Mouse (Mus musculus) kidney, postnatal 0 days (tissue): Measurements from ENCODE around the gene Rab13. TPM values are rescaled to one million over a fixed set of nuclear protein-coding genes. Genes with fewer than 3 reads are reported as not detected.
"Not testable (repeated sequence)": the region's sequence is repeated elsewhere in the genome, so short reads cannot be mapped to it uniquely, and the experiment has no call there.

Source experiments
- ATAC-seq: fragments of 200-750 bp; cut with Nextera tagmentation; replicated peaks from 2 replicates; pipeline ENCODE4 v1.8.0; 2017; ENCODE audit warnings: low read depth, moderate number of reproducible peaks, moderate TSS enrichment, moderate library complexity; ENCODE audit not compliant: low FRiP score
- DNase-seq: peaks from one replicate; pipeline ENCODE4 v3.0.0-alpha.2; 2016; ENCODE audit warnings: low spot score
- H3K27ac ChIP-seq: fragments of 300-500 bp; sonication (generic); 2 replicates; pipeline ENCODE4 v1.5.1; 2014; ENCODE audit warnings: mild to moderate bottlenecking
- H3K27me3 ChIP-seq: fragments of 300-500 bp; sonication (generic); 2 replicates; pipeline ENCODE4 v1.6.1; 2014; ENCODE audit warnings: low read length, mixed read lengths; ENCODE audit not compliant: insufficient read depth
- H3K36me3 ChIP-seq: fragments of 300-500 bp; sonication (generic); 2 replicates; pipeline ENCODE4 v1.6.1; 2014; ENCODE audit warnings: low read length, mixed read lengths; ENCODE audit not compliant: insufficient read depth
- H3K4me1 ChIP-seq: fragments of 300-500 bp; sonication (generic); replicated peaks from 2 replicates; pipeline ENCODE4 v1.6.1; 2014; ENCODE audit warnings: antibody characterized with exemption, low read length, mixed read lengths; ENCODE audit not compliant: insufficient read depth
- H3K4me2 ChIP-seq: fragments of 300-500 bp; sonication (generic); 2 replicates; pipeline ENCODE4 v1.6.1; 2014; ENCODE audit warnings: mild to moderate bottlenecking, low read length, moderate library complexity, mixed read lengths
- H3K4me3 ChIP-seq: fragments of 300-500 bp; sonication (generic); replicated peaks from 2 replicates; pipeline ENCODE4 v1.5.1; 2014; ENCODE audit warnings: low read depth, low read length
- H3K9ac ChIP-seq: fragments of 300-500 bp; sonication (generic); 2 replicates; pipeline ENCODE4 v1.6.1; 2014; ENCODE audit warnings: low read depth, low read length
- H3K9me3 ChIP-seq: fragments of 300-500 bp; sonication (generic); replicated peaks from 2 replicates; pipeline ENCODE4 v1.6.1; 2016; ENCODE audit warnings: low read length, inconsistent platforms, mixed read lengths
- CTCF ChIP-seq: IDR thresholded peaks from 2 replicates; pipeline ENCODE4 v1.5.1; 2016; ENCODE audit warnings: antibody characterized with exemption, low read depth, mild to moderate bottlenecking, moderate library complexity
- WGBS: fragments of 180-500 bp; shearing (Covaris S2); extraction: QIAGEN DNeasy Blood & Tissue Kit; methylation state at CpG from one replicate; pipeline ENCODE4 v1.1.7; 2014; 5-methylcytosine and 5-hydroxymethylcytosine counted together
- polyA plus RNA-seq: library from polyadenylated mRNA; unstranded; fragments of >200 nt; fragmentation: Nextera tagmentation; extraction: Ambion mirVana; gene quantifications from 2 replicates; pipeline ENCODE4 v1.2.1, GENCODE M21; 2015

Gene Rab13
- polyA plus RNA-seq, 1 experiment from 2014 or later = 34.0 TPM

- Histone ChIP-seq H3K9me3 (no peaks in the 10 kb centered on the region), H3K4me1 (0 out of 2 replicates have a peak, but pooled peaks cover 4% of the 10 kb centered on the region), H3K4me3 (peak overlapping the region; percentile 65), H3K27ac (peak overlapping the region; percentile 97), H3K36me3 (peaks cover 9% of the 10 kb centered on the region; the same call in 1 of the 2 replicates), H3K4me2 (peak overlapping the region; percentile 70), H3K27me3 (no peaks in the 10 kb centered on the region), H3K9ac (peak overlapping the region; percentile 76)
- 3% methylated on average over 10 of the region's 10 CpGs for WGBS
- DNase-seq (peak; percentile 80), ATAC-seq (peak; percentile 33; the same call in 1 of the 2 replicates)
- no peak for TF ChIP-seq CTCF
These were observed 35.2 kb downstream of the Rab13 start for GRCm38 (mm10) chr3:90248746-90249100.

DNA sequence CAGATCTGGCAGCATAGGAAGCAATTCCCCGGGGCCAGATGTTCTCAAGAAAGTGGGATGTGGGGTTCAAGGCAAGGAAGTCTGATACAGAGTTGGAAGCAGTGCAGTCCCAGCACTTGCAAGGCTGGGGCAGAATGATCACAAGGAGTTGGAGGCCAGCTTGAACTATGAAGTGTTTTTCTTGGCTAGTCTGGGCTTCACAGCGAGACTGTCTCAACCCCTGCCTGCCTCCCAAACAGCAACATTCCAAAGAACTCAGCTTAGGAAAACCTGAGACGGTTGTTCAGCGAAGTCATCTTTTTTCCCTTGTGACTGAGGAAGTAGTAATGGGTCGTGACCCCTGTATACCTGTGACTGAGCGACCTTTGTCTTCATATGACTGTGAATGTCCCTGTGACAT lies 37.3 kb downstream of the Rab13 start:
- H3K4me2 ChIP-seq = no peak overlapping the region
- no peaks in the 10 kb centered on the region for H3K9me3 ChIP-seq
- no peak overlapping the region for H3K4me3 ChIP-seq
- DNase-seq = peak; percentile 22
- WGBS = 67% methylated on average over 6 of the region's 6 CpGs
- ATAC-seq = no peak
- H3K4me1 ChIP-seq = 0 out of 2 replicates have a peak, but pooled peaks cover 10% of the 10 kb centered on the region
- peaks cover 9% of the 10 kb centered on the region; the same call in 1 of the 2 replicates for H3K36me3 ChIP-seq
- no peak overlapping the region for H3K9ac ChIP-seq
- no peaks in the 10 kb centered on the region for H3K27me3 ChIP-seq
- no peak for TF ChIP-seq CTCF
- H3K27ac ChIP-seq = no peak overlapping the region

- not testable (repeated sequence) for H3K27me3 ChIP-seq, H3K4me2 ChIP-seq, DNase-seq, H3K9ac ChIP-seq, H3K9me3 ChIP-seq, ATAC-seq, H3K27ac ChIP-seq, H3K36me3 ChIP-seq, H3K4me3 ChIP-seq
- H3K4me1 ChIP-seq = 0 out of 2 replicates have a peak, but pooled peaks cover 10% of the 10 kb centered on the region
- 97% methylated on average over 8 of the region's 12 CpGs for WGBS
These were observed 38.3 kb downstream of the Rab13 start for GRCm38 (mm10) chr3:90251731-90252226.

DNA sequence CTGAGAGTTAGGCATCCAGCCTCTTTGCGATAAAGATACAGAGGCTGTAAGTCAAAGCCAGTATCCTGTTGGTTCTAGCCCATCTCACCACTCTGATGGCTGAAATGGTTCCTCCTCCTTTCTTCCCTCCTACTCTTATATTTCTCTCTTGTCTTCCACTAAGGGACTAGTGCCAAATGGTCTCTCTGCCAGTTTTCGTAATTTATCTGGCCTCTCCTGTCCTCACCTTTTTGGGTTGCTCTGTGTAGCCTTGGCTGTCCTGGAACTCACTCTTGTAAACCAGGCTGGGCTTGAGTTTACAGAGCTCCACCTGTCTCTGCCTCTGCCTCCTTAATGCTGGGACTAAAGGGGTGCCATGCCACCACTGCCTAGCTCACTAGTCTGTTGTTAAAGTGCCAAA lies 39.2 kb downstream of the Rab13 start:
- not testable (repeated sequence) for H3K9me3 ChIP-seq, H3K4me3 ChIP-seq, H3K4me2 ChIP-seq, H3K27ac ChIP-seq, H3K9ac ChIP-seq, H3K4me1 ChIP-seq, H3K27me3 ChIP-seq, ATAC-seq, DNase-seq
- peaks cover 16% of the 10 kb centered on the region; the same call in 1 of the 2 replicates for H3K36me3 ChIP-seq
- 91% methylated on average over 2 of the region's 2 CpGs for WGBS

- H3K9ac ChIP-seq, H3K9me3 ChIP-seq, H3K27me3 ChIP-seq, ATAC-seq, H3K27ac ChIP-seq, H3K4me1 ChIP-seq, DNase-seq, H3K4me3 ChIP-seq: not testable (repeated sequence)
- WGBS = 54% methylated on average over 1 of the region's 1 CpGs
- H3K4me2 ChIP-seq = peak overlapping the region; percentile 76; the same call in 1 of the 2 replicates
- H3K36me3 ChIP-seq = peaks cover 18% of the 10 kb centered on the region; the same call in 1 of the 2 replicates
These were observed 39.7 kb downstream of the Rab13 start for GRCm38 (mm10) chr3:90253174-90253573.

DNA sequence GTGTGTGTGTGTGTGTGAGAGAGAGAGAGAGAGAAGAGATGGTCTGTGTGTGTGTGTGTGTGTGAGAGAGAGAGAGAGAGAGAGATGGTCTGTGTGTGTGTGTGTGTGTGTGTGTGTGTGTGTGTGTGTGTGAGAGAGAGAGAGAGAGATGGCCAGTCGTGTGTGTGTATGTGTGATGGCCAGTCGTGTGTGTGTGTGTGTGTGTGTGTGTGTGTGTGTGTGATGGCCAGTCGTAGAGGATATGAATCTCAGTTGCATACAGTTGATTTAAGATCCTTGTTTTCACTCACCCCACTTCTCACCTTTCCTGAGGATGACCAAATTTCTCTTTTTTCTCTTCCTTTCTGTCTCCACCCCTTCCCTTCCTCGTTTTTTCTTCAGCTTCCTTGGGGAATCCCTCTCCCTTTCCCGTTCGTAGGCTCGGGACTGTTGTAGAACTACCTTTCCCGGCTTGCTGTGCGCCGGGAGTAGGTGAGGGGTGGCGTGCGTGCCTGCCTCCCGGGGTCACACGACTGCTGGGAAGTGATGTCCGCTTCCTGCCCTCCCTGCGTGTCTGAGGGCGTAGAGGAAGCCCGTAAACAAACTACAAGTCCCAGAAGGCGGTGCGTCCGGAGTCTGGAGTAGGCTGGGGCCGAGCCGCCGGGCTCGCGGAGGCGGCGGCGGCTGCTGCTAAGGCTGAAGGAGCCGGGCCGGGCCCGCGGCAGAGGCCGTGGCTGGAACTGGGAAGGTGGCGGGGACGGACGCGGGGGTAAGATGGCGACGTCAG lies 40.3 kb downstream of the Rab13 start, which contains the start of gene Crtc2:
Crtc2 (plus strand) TSS at position 511 of the 766 bp plus-strand sequence.
- H3K9ac ChIP-seq = peak within 1 kb of the TSS; percentile 87
- ATAC-seq (peak; percentile 97), DNase-seq (peak; percentile 99)
- WGBS = under 1% methylated on average over 40 of the region's 40 CpGs
- no peaks in the 10 kb centered on the region for H3K27me3 ChIP-seq
- H3K4me3 ChIP-seq = peak within 1 kb of the TSS; percentile 92
- H3K36me3 ChIP-seq = peaks cover 23% of the 10 kb centered on the region; the same call in 1 of the 2 replicates
- H3K4me2 ChIP-seq = peak within 1 kb of the TSS; percentile 76
- H3K27ac ChIP-seq = peak within 1 kb of the TSS; percentile 93
- 0 out of 2 replicates have a peak, but pooled peaks cover 6% of the 10 kb centered on the region for H3K4me1 ChIP-seq
- H3K9me3 ChIP-seq = no peaks in the 10 kb centered on the region
- TF ChIP-seq CTCF = no peak
